Mouse (Mus musculus) ovary, postnatal 10 days (tissue): ENCODE results near the gene Pcx.

Source experiments
- DNase-seq: peaks from one replicate; pipeline ENCODE4 v3.0.0; 2022; ENCODE audit warnings: low spot score

The Pcx gene

GRCm38 (mm10) chr19:4620721-4621120 lies 110.4 kb downstream of the Pcx start:
- no peak for DNase-seq

GRCm38 (mm10) chr19:4622780-4623179 lies 112.5 kb downstream of the Pcx start:
- DNase-seq = no peak

- no peak for DNase-seq
Observed at GRCm38 (mm10) chr19:4623419-4623818, 113.1 kb downstream of the Pcx start.

- no peak for DNase-seq
Observed at GRCm38 (mm10) chr19:4624006-4624405, 113.7 kb downstream of the Pcx start.

GRCm38 (mm10) chr19:4624406-4625178 lies 114.3 kb downstream of the Pcx start:
- no peak for DNase-seq

- peak; percentile 75 for DNase-seq
Observed at GRCm38 (mm10) chr19:4625179-4625828, 115.0 kb downstream of the Pcx start, which contains the start of gene Rce1. Rce1 (minus strand) TSS chr19:4625641.

- DNase-seq = no peak
Observed at GRCm38 (mm10) chr19:4625829-4626535, 115.7 kb downstream of the Pcx start.

- no peak for DNase-seq
Observed at GRCm38 (mm10) chr19:4628819-4629218, 118.5 kb downstream of the Pcx start.

GRCm38 (mm10) chr19:4635986-4636385 lies 125.7 kb downstream of the Pcx start:
- no peak for DNase-seq

- DNase-seq = no peak
Observed at GRCm38 (mm10) chr19:4644271-4644670, 134.0 kb downstream of the Pcx start.

GRCm38 (mm10) chr19:4646917-4647492 lies 136.7 kb downstream of the Pcx start:
- DNase-seq = no peak

GRCm38 (mm10) chr19:4658156-4658555 lies 147.9 kb downstream of the Pcx start:
- no peak for DNase-seq

- no peak for DNase-seq
Observed at GRCm38 (mm10) chr19:4666815-4667214, 156.5 kb downstream of the Pcx start.

GRCm38 (mm10) chr19:4670776-4671175 lies 160.5 kb downstream of the Pcx start:
- DNase-seq = no peak
